Mouse (Mus musculus) brain, embryonic 14.5 days (tissue): ENCODE measurements around the gene Tpcn2. TPM values are rescaled to one million over a fixed set of nuclear protein-coding genes. Genes with fewer than 3 reads are reported as not detected.

Experiments
- DNase-seq: peaks from one replicate; pipeline ENCODE4 v3.0.0-alpha.2; 2011; ENCODE audit warnings: low read depth
- CTCF ChIP-seq: fragments of 200-500 bp; IDR thresholded peaks from 2 replicates; pipeline ENCODE4 v1.5.1; 2012; ENCODE audit warnings: inconsistent platforms, mild to moderate bottlenecking, moderate library complexity, borderline replicate concordance; ENCODE audit not compliant: insufficient read depth, insufficient read length; ENCODE audit errors: extremely low read depth
- POLR2A ChIP-seq: fragments of 200-500 bp; IDR thresholded peaks from 2 replicates; pipeline ENCODE4 v1.6.1; 2012; ENCODE audit warnings: mild to moderate bottlenecking, inconsistent platforms, borderline replicate concordance; ENCODE audit not compliant: poor library complexity, insufficient read depth, insufficient read length, severe bottlenecking; ENCODE audit errors: extremely low read depth
- polyA plus RNA-seq: library from polyadenylated mRNA; depleted of rRNA; stranded (reverse); fragments of >200 nt; gene quantifications from 2 replicates; pipeline ENCODE4 v1.2.3, GENCODE M21; 2012

The Tpcn2 gene
- polyA plus RNA-seq, 1 experiment: 10.5 TPM

DNA sequence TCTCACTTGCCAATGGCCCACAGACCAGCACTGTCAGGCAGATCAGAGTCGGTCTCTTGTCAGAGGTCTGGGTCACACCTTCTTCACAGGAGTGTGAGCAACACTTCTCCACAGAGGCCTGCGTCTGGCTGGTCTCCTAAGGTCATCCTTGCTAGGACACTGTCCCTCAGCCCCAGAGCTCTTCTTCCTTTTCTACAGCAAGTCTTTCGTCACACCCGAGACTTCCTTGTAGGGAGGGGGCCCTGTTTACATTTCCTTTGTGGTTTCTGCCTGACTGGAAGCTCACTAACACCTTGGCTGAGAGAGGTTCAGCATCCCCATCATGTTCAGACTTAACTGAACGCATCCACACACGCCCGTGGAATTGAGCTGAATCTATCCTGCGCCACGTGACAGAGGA, 19.6 kb downstream of the Tpcn2 start:
- no peak for DNase-seq
- TF ChIP-seq CTCF (no peak), POLR2A (no peak)

DNA sequence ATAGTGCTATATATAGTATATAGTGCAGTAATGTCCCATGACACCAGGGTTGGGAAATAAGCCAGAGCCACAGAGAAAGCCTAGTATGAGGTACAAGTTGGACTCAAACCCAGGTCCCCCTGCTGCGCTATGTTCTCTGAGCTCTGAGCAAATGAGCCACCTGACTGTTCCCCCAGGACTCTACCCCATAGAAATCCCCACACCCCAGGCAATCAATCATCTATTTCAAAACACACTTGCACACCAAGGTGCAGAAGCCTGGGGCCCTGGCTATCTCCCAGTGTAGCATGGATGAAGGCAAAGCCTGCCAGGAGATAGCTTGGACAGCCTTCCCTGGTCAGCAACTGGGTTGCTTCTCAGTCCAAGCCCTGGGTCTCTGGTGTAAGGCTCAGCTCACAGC, 27.7 kb downstream of the Tpcn2 start:
- no peak for DNase-seq
- no peak for TF ChIP-seq POLR2A
- TF ChIP-seq CTCF: no peak

DNA sequence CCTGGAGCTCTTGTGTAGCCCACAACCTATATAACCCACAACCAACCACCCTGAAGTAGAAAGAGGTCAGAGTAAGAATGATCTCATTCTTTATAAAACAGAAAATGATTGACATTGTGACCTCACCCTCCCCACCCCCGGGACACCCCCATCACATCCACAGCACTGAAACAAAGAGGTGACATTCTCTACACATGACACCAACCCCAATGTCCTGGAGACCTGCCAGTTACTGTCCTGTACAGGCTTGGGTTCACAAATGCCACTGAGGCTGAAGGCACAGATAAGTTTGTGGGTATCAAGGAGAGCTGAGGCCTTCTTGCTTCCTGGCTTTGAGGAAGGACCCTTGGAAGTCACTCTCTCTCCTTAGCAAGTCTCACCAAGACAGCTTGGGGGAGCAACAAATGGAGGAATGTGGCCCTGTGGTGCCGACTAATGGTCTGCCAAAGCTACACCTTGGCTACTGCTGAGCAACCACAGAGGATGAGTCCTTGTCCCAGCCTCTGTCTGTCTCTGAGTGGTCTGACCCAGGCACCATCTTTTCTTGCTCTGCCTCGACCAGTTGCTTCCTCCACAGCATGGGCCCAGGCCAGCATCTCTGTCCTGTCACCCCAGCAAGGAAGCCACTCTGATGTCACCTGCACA, 29.7 kb downstream of the Tpcn2 start:
- no peak for TF ChIP-seq POLR2A
- no peak for TF ChIP-seq CTCF
- no peak for DNase-seq

DNA sequence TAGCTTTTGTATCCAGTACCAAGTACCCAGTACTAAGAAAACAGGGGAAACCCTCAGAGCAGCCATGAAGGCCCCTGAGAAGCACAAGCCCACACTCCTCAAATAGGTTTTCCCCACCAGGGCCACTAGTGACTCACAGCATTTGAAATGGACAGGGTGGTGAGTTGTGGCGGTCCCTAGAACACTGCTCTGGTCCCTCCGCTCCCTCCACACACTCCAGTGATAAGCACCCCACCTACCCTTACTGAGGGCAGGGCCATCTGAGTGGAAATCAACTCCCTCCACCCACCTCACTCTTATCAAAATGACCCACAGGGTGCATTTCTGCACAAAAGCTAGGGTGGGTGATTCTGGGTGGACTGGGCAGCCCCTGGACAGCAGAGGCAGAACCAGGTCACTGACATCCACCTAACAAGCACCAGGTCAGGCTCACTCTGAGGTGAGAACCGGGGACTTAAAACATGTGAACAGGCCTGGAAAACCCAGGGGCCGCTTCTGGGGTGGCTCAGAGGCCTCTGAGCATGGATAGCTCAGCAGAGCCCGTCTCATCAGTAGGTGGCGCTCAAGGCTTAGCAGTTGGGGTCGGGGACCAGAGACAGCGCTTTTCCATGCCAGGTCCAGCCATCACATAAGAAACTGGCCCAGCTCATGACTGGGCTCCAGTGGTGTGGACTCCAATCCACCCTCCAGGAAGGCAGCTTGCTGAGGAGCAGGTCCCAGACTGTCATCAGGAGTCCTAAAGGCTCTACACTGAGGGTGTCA, 30.9 kb downstream of the Tpcn2 start:
- peak; percentile 80 for DNase-seq
- no peak for TF ChIP-seq POLR2A
- peak; percentile 89 for TF ChIP-seq CTCF

DNA sequence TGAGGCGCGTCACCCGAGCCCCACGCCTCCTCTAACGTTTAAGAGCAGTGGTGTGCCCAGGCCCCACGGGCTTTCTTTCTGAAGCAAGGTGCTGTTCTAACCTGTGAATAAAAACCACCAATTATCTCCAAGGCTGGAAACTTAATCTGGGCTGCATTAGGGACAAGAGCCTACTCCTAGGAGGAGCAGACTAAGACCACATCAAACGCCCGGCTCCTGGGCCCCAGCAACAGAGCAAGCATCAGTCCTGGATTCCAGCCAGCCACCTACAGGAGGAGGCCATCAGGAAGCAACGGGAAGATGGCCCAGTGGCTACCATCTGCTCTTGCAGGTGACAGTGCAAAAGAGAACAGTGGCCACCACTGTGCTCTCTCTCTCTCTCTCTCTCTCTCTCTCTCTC, 33.6 kb downstream of the Tpcn2 start:
- no peak for DNase-seq
- TF ChIP-seq CTCF (no peak), POLR2A (no peak)

DNA sequence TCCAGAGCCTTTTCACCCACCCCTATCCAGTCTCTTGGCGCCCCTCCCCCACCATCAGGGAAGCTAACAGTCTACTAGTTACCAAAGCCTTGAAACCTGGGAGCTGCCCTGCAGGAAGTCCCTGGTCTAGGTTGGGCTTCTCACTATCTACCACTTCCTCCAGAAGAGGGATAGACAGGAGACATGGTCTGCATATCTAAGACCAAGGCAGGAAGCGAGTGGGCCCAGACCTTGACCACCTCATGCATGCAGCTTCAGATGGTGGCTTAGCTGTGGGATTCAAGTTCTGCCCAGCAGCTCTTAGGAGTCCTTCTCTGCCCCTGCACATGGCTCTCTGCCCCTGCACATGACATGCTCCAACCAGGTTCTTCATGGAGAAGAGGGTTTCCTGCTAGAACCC, 34.9 kb downstream of the Tpcn2 start:
- TF ChIP-seq CTCF: no peak
- no peak for TF ChIP-seq POLR2A
- DNase-seq: no peak

DNA sequence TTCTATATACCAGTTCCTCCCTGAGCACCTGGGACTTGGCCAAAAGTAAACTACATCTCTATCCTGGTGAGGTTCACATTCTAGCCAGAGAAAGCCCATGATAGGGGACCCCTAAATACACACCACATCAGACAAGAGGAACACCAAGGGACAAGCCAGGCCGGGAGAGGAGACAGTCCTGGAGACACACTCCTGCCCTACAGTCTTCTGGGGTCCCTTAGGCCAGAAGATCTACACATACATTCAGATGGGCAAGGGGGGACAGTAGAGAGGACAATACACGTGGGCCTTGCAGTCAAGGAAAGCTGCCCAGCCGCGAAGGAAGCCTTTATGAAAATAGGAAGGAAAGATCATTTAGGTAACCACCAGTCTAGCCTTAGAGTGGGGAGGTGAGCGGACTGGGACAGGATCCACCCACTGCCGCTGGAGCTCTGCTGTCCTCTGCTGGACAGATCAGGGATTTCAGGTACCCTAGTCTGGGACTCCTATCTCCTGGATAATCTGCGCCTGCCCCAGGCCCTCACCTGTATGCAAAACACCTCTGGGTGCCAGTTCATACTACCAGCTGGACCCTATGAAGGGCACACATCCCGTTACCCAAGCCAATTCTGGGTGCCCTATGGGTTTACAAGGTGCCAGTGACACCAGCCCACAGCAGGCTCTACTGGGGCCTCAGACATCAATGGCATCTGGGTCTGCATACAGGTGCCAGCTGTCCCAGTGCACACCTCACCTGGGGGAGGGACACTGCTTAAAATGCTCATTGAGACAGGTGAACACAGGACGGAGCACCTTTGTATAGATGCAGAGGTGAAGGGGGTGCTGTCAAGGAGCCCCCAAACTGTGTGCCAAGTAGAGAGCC, 40.7 kb downstream of the Tpcn2 start:
- DNase-seq: peak; percentile 74
- TF ChIP-seq POLR2A (no peak), CTCF (peak; percentile 100)

DNA sequence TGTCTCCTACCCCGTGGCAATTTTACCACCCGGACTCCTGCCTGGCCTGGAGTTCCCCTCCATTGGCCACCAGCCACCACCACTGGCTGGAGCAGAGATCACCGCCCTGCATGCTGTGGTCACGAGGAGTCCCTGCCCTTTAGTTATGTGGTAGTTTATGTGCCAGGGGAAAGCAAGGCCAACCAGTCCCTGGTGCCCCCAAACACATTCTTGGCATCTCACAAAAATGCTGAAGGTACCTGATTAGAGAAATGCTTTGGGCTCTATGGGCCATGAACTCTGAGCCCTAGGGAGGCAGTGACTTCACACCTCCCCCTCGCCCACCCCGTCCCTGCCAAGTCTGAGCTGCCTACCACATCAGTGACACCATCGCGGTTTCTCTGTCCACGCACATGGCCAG, 41.8 kb downstream of the Tpcn2 start:
- DNase-seq: no peak
- TF ChIP-seq CTCF: no peak

DNA sequence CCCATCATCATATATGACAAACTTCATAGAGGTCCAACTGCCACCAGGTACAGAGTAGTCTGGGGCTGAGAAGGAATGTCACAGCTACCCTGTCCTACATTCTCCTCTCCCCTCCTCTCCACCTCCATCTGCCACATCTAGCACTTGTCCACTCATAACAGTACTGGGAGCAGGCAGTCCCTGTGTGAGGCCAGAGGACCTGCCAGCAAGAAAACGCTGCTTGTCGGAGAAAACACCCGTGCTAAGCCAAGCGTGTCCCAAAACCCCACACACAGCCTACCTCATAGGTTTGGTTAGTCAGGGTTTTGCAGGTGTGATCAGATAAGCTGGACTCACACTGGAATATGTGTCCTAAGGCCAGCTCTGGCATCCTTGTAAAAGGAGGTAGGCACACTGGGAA, 42.9 kb downstream of the Tpcn2 start:
- no peak for DNase-seq
- no peak for TF ChIP-seq POLR2A
- TF ChIP-seq CTCF: no peak

DNA sequence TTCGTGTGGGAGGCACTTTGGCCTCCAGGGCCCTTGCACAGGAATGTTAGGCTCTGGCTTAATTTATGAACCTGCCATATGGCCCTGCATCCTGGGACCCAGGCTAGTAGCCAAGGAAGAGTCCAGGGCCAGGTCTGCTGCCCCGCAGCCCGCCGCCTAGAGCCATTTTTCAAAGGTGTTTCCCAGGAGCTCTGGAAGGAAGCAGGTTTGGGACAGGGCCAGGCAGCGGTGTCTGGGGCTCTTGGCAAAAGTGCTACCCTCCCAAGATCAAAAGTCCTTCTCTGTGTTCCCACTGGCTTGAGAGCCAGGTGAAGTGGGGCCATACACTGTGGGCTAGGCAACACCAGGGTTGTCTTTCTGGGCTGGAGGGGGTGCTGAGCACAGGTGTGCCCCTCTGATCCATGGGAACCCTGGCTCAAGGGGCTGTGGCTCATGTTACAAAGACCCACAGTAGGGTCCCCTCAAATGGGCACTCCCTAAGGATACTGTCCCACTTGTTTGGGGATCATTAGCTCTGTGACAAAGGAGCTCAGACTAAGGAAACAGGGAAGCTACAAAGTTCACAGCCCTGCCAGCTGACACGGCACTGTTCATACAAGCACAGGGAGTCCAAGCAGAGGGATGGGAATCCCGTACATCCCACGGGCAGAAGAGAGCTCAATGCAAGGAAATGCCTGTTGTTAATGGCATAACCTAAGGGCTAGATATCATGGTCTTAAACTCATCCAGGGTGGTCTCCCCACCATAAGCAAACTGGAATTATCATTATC, 43.9 kb downstream of the Tpcn2 start:
- TF ChIP-seq CTCF: no peak
- no peak for TF ChIP-seq POLR2A
- DNase-seq: no peak

DNA sequence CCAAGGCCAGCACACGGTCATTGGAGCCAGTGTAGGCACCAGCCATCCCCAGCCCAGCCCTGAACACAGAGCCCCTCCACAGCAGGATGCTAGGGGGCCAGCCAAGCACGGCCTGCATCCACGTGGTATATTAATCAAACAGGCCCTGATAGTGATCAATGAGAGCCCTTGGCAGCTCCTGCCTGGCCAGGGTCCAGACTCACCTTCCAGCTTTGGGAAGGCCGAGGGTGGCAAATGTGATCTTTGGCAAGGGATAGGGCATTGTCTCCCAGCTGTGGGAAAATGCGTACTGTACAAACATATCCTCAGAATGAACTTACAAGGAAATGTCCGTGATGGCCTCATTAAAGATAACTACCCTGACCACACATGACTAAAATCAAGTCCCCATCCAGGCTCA, 44.7 kb downstream of the Tpcn2 start:
- TF ChIP-seq POLR2A (no peak), CTCF (no peak)

More for the DNA sequence above, 44.7 kb downstream of the Tpcn2 start:
- DNase-seq: no peak
